Comparison of ENCODE assay signal across 8 mouse cellular contexts in genomic region chr5:64505227-64505834, GRCm38 (mm10).
DNase-seq lines count a peak whose midpoint lies in the region; ATAC-seq lines count a peak whose summit lies in the region.

No protein-coding gene starts in this region.

- intact Hi-C loops in heart, postnatal 25 days (cut with DNase I): loop anchor here (5.0 kb wide), 4 partner anchors 77 to 213 kb away; no protein-coding TSS in a partner anchor

- no peaks in the 10 kb centered on the region for H3K27me3 ChIP-seq in limb, embryonic 10.5 days (ENCODE audit: low read depth, poor library complexity, severe bottlenecking)
- H3K27me3 ChIP-seq in midbrain, embryonic 10.5 days (ENCODE audit: low read depth, poor library complexity, severe bottlenecking): peaks cover 5% of the 10 kb centered on the region; the same call in 1 of the 2 replicates
- no peaks in the 10 kb centered on the region for H3K27me3 ChIP-seq in splenic B cell, adult 2 months (ENCODE audit: control insufficient read depth, insufficient read depth, low read length, poor library complexity, severe bottlenecking)

- H3K27ac ChIP-seq in limb, embryonic 10.5 days: peak overlapping the region; percentile 78
- H3K27ac ChIP-seq in midbrain, embryonic 10.5 days (replicated peaks): peak overlapping the region; percentile 86

- peak; percentile 68 to 74 for DNase-seq in CD8-positive naive resting alpha-beta T cell, adult 2 months (ENCODE audit: low read depth in 2 of 2, low spot score in 2 of 2)
- DNase-seq in adrenal gland, adult (ENCODE audit: inconsistent age in 2 of 2, low spot score in 1 of 2): peak; percentile 81 to 91
- peak; percentile 43 for DNase-seq in heart, postnatal 25 days (ENCODE audit: low spot score)
- peak; percentile 79 for DNase-seq in limb, embryonic 10.5 days (ENCODE audit: low spot score)
- peak; percentile 72 for DNase-seq in midbrain, embryonic 10.5 days (ENCODE audit: low spot score)
- DNase-seq in splenic B cell, adult 2 months (ENCODE audit: low read depth, low spot score): peak; percentile 58
- DNase-seq in layer of hippocampus, adult 9-11 months: no peak

- ATAC-seq in erythroid progenitor cell, adult 5-6 weeks (replicated peaks; ENCODE audit: low FRiP score, poor library complexity, severe bottlenecking): peak; percentile 89

- H3K36me3 ChIP-seq in limb, embryonic 10.5 days: no peaks in the 10 kb centered on the region
- no peaks in the 10 kb centered on the region for H3K36me3 ChIP-seq in midbrain, embryonic 10.5 days
- no peaks in the 10 kb centered on the region for H3K36me3 ChIP-seq in splenic B cell, adult 2 months (ENCODE audit: control insufficient read depth, insufficient read depth, low read length, poor library complexity, severe bottlenecking)

- H3K9me3 ChIP-seq in limb, embryonic 10.5 days (replicated peaks): no peaks in the 10 kb centered on the region
- H3K9me3 ChIP-seq in midbrain, embryonic 10.5 days (replicated peaks): no peaks in the 10 kb centered on the region

- peak overlapping the region; percentile 38 for H3K4me3 ChIP-seq in limb, embryonic 10.5 days
- H3K4me3 ChIP-seq in midbrain, embryonic 10.5 days: peak overlapping the region; percentile 47

- peaks cover 35% of the 10 kb centered on the region for H3K4me1 ChIP-seq in limb, embryonic 10.5 days
- H3K4me1 ChIP-seq in midbrain, embryonic 10.5 days: peaks cover 40% of the 10 kb centered on the region

- 2% methylated on average over 17 of the region's 17 CpGs for WGBS in limb, embryonic 10.5 days
- WGBS in midbrain, embryonic 10.5 days: 0% methylated on average over 15 of the region's 17 CpGs
